Mouse (Mus musculus) CD4-positive, CD25-positive, alpha-beta regulatory T cell, adult 4 months (primary cell): ENCODE measurements around the gene Pop7. TPM values are rescaled to one million over a fixed set of nuclear protein-coding genes. Genes with fewer than 3 reads are reported as not detected.

Experiments used
- ATAC-seq: one replicate; pipeline ENCODE4 v1.8.0; 2017
- polyA plus RNA-seq, 2 experiments: library from polyadenylated mRNA; unstranded; fragments of 100-300 nt; shearing (Covaris generic); gene quantifications; one replicate each; pipeline ENCODE4 v1.2.1; 2017

The Pop7 gene
- polyA plus RNA-seq, 2 experiments from 2014 or later = 44.2 to 57.4 TPM

GRCm38 (mm10) chr5:137491559-137491958 lies 10.8 kb downstream of the Pop7 start:
- no peak for ATAC-seq

GRCm38 (mm10) chr5:137487616-137488015 lies 14.7 kb downstream of the Pop7 start:
- no peak for ATAC-seq

- no peak for ATAC-seq
Measured at GRCm38 (mm10) chr5:137485851-137486155, 16.5 kb downstream of the Pop7 start.

- ATAC-seq = no peak
Measured at GRCm38 (mm10) chr5:137485071-137485850, 17.1 kb downstream of the Pop7 start.

GRCm38 (mm10) chr5:137481897-137482296 lies 20.4 kb downstream of the Pop7 start:
- no peak for ATAC-seq

GRCm38 (mm10) chr5:137481138-137481537 lies 21.2 kb downstream of the Pop7 start:
- ATAC-seq = no peak

GRCm38 (mm10) chr5:137476964-137477363 lies 25.4 kb downstream of the Pop7 start, which contains the start of gene Zan:
TSS of gene Zan (minus strand) at chr5:137477064.
- no peak for ATAC-seq

GRCm38 (mm10) chr5:137474351-137474750 lies 28.0 kb downstream of the Pop7 start:
- ATAC-seq = no peak

- no peak for ATAC-seq
Measured at GRCm38 (mm10) chr5:137472252-137472904, 29.9 kb downstream of the Pop7 start.

GRCm38 (mm10) chr5:137466946-137467345 lies 35.4 kb downstream of the Pop7 start:
- ATAC-seq = no peak

GRCm38 (mm10) chr5:137465049-137465448 lies 37.3 kb downstream of the Pop7 start:
- ATAC-seq = no peak

GRCm38 (mm10) chr5:137455866-137456591 lies 46.3 kb downstream of the Pop7 start:
- no peak for ATAC-seq

GRCm38 (mm10) chr5:137455206-137455605 lies 47.1 kb downstream of the Pop7 start:
- no peak for ATAC-seq

Other genes starting within 250 kb of the Pop7 start
- under 1 TPM in 1 of 2 experiments, not detected in 1; 0.16 TPM for gene Ache, start 215.0 kb downstream of the Pop7 start, polyA plus RNA-seq
- 1 to 10 TPM in 1 of 2 experiments, under 1 TPM in 1; 0.65 to 1.3 TPM for gene Ufsp1, start 207.9 kb downstream of the Pop7 start, polyA plus RNA-seq
- 10 to 100 TPM; 60.2 to 63.7 TPM for gene Srrt, start 194.8 kb downstream of the Pop7 start, polyA plus RNA-seq
- gene Trip6, start 188.1 kb downstream of the Pop7 start, polyA plus RNA-seq = 1 to 10 TPM; 1.0 to 1.7 TPM
- gene Slc12a9, start 168.9 kb downstream of the Pop7 start, polyA plus RNA-seq = 10 to 100 TPM in 1 of 2 experiments, 1 to 10 TPM in 1; 9.2 to 16.7 TPM
- not detected for gene Ephb4, start 152.4 kb downstream of the Pop7 start, polyA plus RNA-seq
- under 1 TPM; 0.27 to 0.39 TPM for gene Zan, start 25.5 kb downstream of the Pop7 start, polyA plus RNA-seq
- gene Gigyf1, start 16.0 kb upstream of the Pop7 start, polyA plus RNA-seq = 10 to 100 TPM; 35.6 to 36.1 TPM
- not detected for gene Epo, start 30.7 kb upstream of the Pop7 start, polyA plus RNA-seq
- gene Gnb2, start 31.0 kb upstream of the Pop7 start, polyA plus RNA-seq = 10 to 100 TPM; 36.8 to 66.7 TPM
- not detected for gene Actl6b, start 51.0 kb upstream of the Pop7 start, polyA plus RNA-seq
- 1 to 10 TPM in 1 of 2 experiments, not detected in 1; 1.6 TPM for gene Tfr2, start 67.3 kb upstream of the Pop7 start, polyA plus RNA-seq
- 10 to 100 TPM; 27.3 to 28.8 TPM for gene Mospd3, start 98.5 kb upstream of the Pop7 start, polyA plus RNA-seq
- gene Pcolce, start 111.3 kb upstream of the Pop7 start, polyA plus RNA-seq = 1 to 10 TPM in 1 of 2 experiments, not detected in 1; 1.4 TPM
- under 1 TPM; 0.46 to 0.49 TPM for gene Fbxo24, start 126.5 kb upstream of the Pop7 start, polyA plus RNA-seq
- gene Lrch4, start 126.6 kb upstream of the Pop7 start, polyA plus RNA-seq = 10 to 100 TPM; 46.5 to 81.2 TPM
- gene Gm20605, start 126.7 kb upstream of the Pop7 start, polyA plus RNA-seq = 10 to 100 TPM; 11.5 to 15.5 TPM
- 10 to 100 TPM; 43.0 to 46.6 TPM for gene Sap25, start 138.8 kb upstream of the Pop7 start, polyA plus RNA-seq
- gene Irs3, start 143.2 kb upstream of the Pop7 start, polyA plus RNA-seq = not detected
- gene Agfg2, start 182.2 kb upstream of the Pop7 start, polyA plus RNA-seq = 10 to 100 TPM; 14.3 to 15.7 TPM
- under 1 TPM in 1 of 2 experiments, not detected in 1; 0.11 TPM for gene Nyap1, start 239.1 kb upstream of the Pop7 start, polyA plus RNA-seq
- gene Tsc22d4, start 243.2 kb upstream of the Pop7 start, polyA plus RNA-seq = 10 to 100 TPM; 49.6 to 62.4 TPM